In the genomic region with DNA sequence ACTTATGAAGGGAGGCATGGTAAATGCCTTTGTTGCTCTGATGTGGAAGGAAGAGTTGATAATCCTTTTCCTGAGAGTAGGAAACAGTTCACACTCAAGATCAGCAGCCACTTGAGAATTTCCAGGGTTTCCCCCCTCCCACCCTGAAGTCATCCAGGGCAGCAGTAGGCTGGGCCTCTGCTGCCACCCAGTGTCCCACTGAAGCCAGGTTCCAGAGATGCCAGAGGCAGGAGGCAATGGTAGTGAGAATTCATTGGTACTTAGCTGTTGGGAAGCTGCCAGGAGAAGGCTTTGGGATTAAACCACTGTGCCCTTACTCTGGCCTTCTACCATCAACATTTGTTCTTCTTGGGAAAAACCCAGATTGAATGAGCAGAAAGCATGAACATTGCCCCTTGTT, we compare ENCODE assay signal across 10 mouse cellular contexts. TPM values are rescaled to one million over a fixed set of nuclear protein-coding genes. Genes with fewer than 3 reads are reported as not detected.
A peak's percentile ranks its signal among the peaks of the same experiment; 100 is the strongest.
DNase-seq lines count a peak whose midpoint lies in the region; ATAC-seq lines count a peak whose summit lies in the region.
"Had no signal": no experiment of that assay in that cellular context is flagged by ENCODE, and none has a peak within 500 bp of the region (broad histone marks: within the 10 kb centered on the region; RNA-seq: fewer than 3 reads in every experiment).

No protein-coding gene starts in this region.

- no peak overlapping the region for H3K9ac ChIP-seq in forebrain, embryonic 14.5 days (ENCODE audit: low read length)
- H3K9ac ChIP-seq in forebrain, embryonic 11.5 days (ENCODE audit: low read length): no peak overlapping the region
- H3K9ac ChIP-seq in kidney, embryonic 15.5 days: no peak overlapping the region

- H3K4me3 ChIP-seq in forebrain, embryonic 14.5 days (ENCODE audit: low read depth, low read length): no peak overlapping the region
- no peak overlapping the region for H3K4me3 ChIP-seq in forebrain, embryonic 11.5 days (ENCODE audit: low read depth, low read length)
- no peak overlapping the region for H3K4me3 ChIP-seq in kidney, embryonic 15.5 days (replicated peaks)
- H3K4me3 ChIP-seq: erythroblast, embryonic 14.5 days had no signal

- no peak overlapping the region for H3K4me2 ChIP-seq in forebrain, embryonic 14.5 days (ENCODE audit: low read length)
- no peak overlapping the region for H3K4me2 ChIP-seq in forebrain, embryonic 11.5 days (ENCODE audit: low read depth, low read length, severe bottlenecking)
- no peak overlapping the region for H3K4me2 ChIP-seq in kidney, embryonic 15.5 days

- no peaks in the 10 kb centered on the region for H3K36me3 ChIP-seq in forebrain, embryonic 14.5 days (ENCODE audit: control insufficient read depth, insufficient read depth, low read length)
- H3K36me3 ChIP-seq in forebrain, embryonic 11.5 days (ENCODE audit: control insufficient read depth, insufficient read depth, low read length): no peaks in the 10 kb centered on the region
- no peaks in the 10 kb centered on the region for H3K36me3 ChIP-seq in kidney, embryonic 15.5 days

- DNase-seq in forebrain, embryonic 14.5 days (ENCODE audit: low spot score): peak; percentile 8
- DNase-seq in forebrain, embryonic 11.5 days (ENCODE audit: low spot score): no peak
- peak; percentile 5 to 37 for DNase-seq in kidney, postnatal 25 days
- DNase-seq in Muller cell, postnatal 12 days (ENCODE audit: inconsistent ontology term): peak; percentile 48
- DNase-seq in lung, postnatal 14 days: peak; percentile 26
- no peak for DNase-seq in cerebellum, postnatal 25 days
- DNase-seq in thymus, postnatal 4 days: no peak

- no peak overlapping the region for H3K27ac ChIP-seq in forebrain, embryonic 14.5 days (ENCODE audit: low read depth, low read length)
- H3K27ac ChIP-seq in forebrain, embryonic 11.5 days (ENCODE audit: low read depth, low read length): no peak overlapping the region
- H3K27ac ChIP-seq in kidney, embryonic 15.5 days: no peak overlapping the region

- no peak for ATAC-seq in forebrain, embryonic 14.5 days
- no peak for ATAC-seq in forebrain, embryonic 11.5 days (replicated peaks; ENCODE audit: low FRiP score)
- no peak for ATAC-seq in kidney, embryonic 15.5 days (replicated peaks; ENCODE audit: low FRiP score)
- ATAC-seq: CD4-positive, CD25-positive, alpha-beta regulatory T cell, adult 4 months had no signal

- H3K4me1 ChIP-seq in forebrain, embryonic 14.5 days (ENCODE audit: control insufficient read depth, insufficient read depth, low read length): no peaks in the 10 kb centered on the region
- no peaks in the 10 kb centered on the region for H3K4me1 ChIP-seq in forebrain, embryonic 11.5 days (replicated peaks; ENCODE audit: control insufficient read depth, insufficient read depth, low read length)
- no peaks in the 10 kb centered on the region for H3K4me1 ChIP-seq in kidney, embryonic 15.5 days

- no peaks in the 10 kb centered on the region for H3K9me3 ChIP-seq in forebrain, embryonic 14.5 days (replicated peaks; ENCODE audit: control insufficient read depth, low read length)
- no peaks in the 10 kb centered on the region for H3K9me3 ChIP-seq in forebrain, embryonic 11.5 days (ENCODE audit: control insufficient read depth, low read length)
- no peaks in the 10 kb centered on the region for H3K9me3 ChIP-seq in kidney, embryonic 15.5 days (replicated peaks)

- no peaks in the 10 kb centered on the region for H3K27me3 ChIP-seq in forebrain, embryonic 14.5 days (replicated peaks; ENCODE audit: control insufficient read depth, insufficient read depth, low read length)
- no peaks in the 10 kb centered on the region for H3K27me3 ChIP-seq in forebrain, embryonic 11.5 days (ENCODE audit: control insufficient read depth, insufficient read depth, low read length)
- no peaks in the 10 kb centered on the region for H3K27me3 ChIP-seq in kidney, embryonic 15.5 days

RNA-seq across cellular contexts. Expression of a gene that starts 18.9 kb away (rescaled TPM):
- polyA plus RNA-seq in forebrain, embryonic 14.5 days (2014; fragmentation: Nextera tagmentation; extraction: Ambion mirVana): 62.0 and 63.6 TPM in 2 replicates
- 109 and 111 TPM in 2 replicates for polyA plus RNA-seq in forebrain, embryonic 11.5 days (2014; fragmentation: Nextera tagmentation; extraction: Ambion mirVana)
- polyA plus RNA-seq in kidney, embryonic 15.5 days (2015; fragmentation: Nextera tagmentation; extraction: Ambion mirVana): 103 and 105 TPM in 2 replicates

Comparison
In these comparisons a context has a peak if more than half of its experiments do, and no peak if none do; other contexts are left out.
1. DNase-seq: peak in forebrain, embryonic 14.5 days (single experiment), kidney, postnatal 25 days (2 of 2), Muller cell, postnatal 12 days (single experiment) and lung, postnatal 14 days (single experiment); none in forebrain, embryonic 11.5 days (single experiment), cerebellum, postnatal 25 days (0 of 2) and thymus, postnatal 4 days (single experiment).